Mouse (Mus musculus): Measurements from ENCODE around the gene Cryzl2. TPM values are rescaled to one million over a fixed set of nuclear protein-coding genes. Genes with fewer than 3 reads are reported as not detected.
A peak's percentile ranks its signal among the peaks of the same experiment; 100 is the strongest.

Gene Cryzl2
- total RNA-seq, 2 experiments from 2014 or later: 4.3 to 5.6 TPM

DNA sequence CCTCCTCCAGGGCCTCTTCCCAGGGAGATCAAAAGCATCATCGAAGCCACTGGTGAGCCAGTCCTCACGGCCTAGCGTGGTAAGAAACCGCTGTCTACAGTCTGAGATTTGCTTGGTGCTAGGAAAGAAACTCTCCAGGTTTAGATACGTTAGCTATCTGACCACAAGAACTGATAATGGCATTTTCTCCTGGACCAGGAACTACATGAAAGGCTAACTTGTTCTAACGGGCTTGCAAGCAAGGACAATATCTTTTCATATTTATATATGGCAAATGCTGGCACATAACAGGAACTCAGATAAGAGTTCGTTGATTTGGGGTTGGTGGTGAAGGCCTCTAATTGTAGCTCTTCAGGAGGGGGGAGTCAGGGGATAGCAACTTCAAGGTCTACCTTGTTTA, 66.4 kb downstream of the Cryzl2 start:
- DNase-seq (ENCODE audit: low spot score in 2 of 2): no peak

- DNase-seq (ENCODE audit: low spot score in 2 of 2): no peak
These were observed 67.4 kb downstream of the Cryzl2 start for GRCm38 (mm10) chr1:157525692-157526354.

- no peak for DNase-seq (ENCODE audit: low spot score in 2 of 2)
These were observed 68.2 kb downstream of the Cryzl2 start for GRCm38 (mm10) chr1:157526625-157527024.

DNA sequence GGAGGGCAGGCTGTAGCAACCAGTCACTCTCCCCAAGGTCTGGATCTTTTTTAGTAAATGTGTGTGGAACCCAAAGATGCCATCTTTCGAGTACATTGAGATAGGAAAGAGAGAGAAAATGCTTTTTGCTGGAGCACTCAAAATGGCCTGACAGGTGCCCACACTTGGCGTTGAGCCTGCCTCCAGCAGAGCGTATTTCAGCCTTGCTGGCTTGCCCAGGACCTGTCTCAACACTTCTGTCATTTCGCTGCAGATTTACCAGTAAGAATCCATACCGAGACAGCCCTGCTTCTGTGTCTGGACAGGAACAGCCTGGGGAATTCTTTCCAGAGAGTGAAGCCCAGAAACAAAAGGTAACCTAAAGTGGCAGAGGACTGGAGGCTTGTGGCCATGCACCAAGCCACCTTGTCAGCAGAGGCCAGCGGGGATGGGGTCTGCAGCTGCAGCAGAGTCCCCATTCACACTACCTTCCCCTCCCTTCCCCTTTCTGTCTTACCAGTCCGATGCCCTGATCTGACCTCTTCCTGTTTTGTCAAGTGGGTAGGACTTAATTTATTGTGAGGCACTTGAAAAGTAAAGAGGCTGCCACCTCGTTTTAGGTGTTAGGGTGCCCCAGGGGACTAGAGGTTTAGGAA, 74.6 kb downstream of the Cryzl2 start:
- no peak for DNase-seq (ENCODE audit: low spot score in 2 of 2)

DNA sequence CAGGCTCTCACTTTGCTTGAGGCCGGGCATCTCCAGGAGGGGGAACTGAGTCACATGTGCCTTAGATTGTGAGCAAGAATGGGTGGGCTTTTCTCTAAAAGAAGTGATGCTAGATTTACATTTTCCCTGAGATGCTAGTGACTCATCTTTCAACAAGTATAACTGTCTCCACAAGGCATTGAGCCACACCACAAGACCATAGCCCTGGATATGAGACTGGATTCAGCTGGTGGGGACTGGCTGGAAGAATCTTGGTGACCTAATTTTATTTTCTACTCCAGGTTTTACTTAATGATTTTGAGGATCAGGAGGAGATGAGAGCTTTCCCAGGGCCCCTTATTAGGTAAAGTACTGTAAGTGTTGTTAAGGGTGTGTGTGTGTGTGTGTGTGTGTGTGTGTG, 77.2 kb downstream of the Cryzl2 start:
- DNase-seq (ENCODE audit: low spot score in 2 of 2): no peak

GRCm38 (mm10) chr1:157536471-157536870, 78.1 kb downstream of the Cryzl2 start:
- peak in 1 of 2 experiments; percentile 22 for DNase-seq (ENCODE audit: low spot score in 2 of 2)

GRCm38 (mm10) chr1:157537636-157538035, 79.3 kb downstream of the Cryzl2 start:
- DNase-seq (ENCODE audit: low spot score in 2 of 2): no peak

Other genes with a start within 250 kb of the Cryzl2 start
- 10 to 100 TPM; 15.7 to 20.9 TPM for gene Rasal2, start 46.0 kb upstream of the Cryzl2 start, total RNA-seq (2021)
- 1 to 10 TPM; 5.0 to 5.6 TPM for gene Sec16b, start 48.2 kb downstream of the Cryzl2 start, total RNA-seq (2021)